Mouse (Mus musculus): ENCODE data around the gene Rbfox3. TPM values are rescaled to one million over a fixed set of nuclear protein-coding genes. Genes with fewer than 3 reads are reported as not detected.

Gene Rbfox3
- polyA plus RNA-seq, 1 experiment from 2014 or later: 0.97 TPM

DNA sequence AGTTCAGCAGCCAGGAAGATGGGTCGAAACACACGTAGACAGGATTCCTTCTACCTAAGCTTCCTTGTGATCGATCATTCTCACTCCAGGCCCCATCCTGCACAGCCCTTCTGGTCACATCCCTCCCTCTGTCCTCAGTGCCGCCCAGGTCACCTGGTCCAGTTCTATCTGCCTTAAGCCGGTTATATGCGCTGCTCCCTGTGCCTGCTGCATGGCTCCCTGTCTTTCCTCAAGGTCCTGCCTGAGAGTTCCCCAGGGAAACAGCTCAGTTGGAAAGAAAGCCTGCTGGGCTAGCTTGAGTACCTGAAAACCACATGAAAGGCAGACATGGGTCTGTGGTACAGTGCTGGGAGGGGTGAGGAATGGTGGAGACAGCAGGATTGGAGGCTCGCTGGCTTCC, 368.5 kb downstream of the Rbfox3 start:
- H3K4me3 ChIP-seq (ENCODE audit: low read depth, low read length): no peak overlapping the region
- TF ChIP-seq CTCF (IDR thresholded peaks at IDR 0.05) (no peak), EP300 (IDR thresholded peaks at IDR 0.05) (no peak)
- WGBS: 58% methylated on average over 7 of the region's 7 CpGs
- no peak overlapping the region for H3K4me2 ChIP-seq (replicated peaks; ENCODE audit: low read depth, low read length)
- no peak for DNase-seq (ENCODE audit: low spot score)
- H3K36me3 ChIP-seq (ENCODE audit: insufficient read depth, low read length): no peaks in the 10 kb centered on the region
- ATAC-seq: no peak
- no peaks in the 10 kb centered on the region for H3K9me3 ChIP-seq (ENCODE audit: low read length)
- no peak overlapping the region for H3K9ac ChIP-seq (replicated peaks; ENCODE audit: low read depth)
- H3K27ac ChIP-seq (ENCODE audit: low read length): no peak overlapping the region
- no peaks in the 10 kb centered on the region for H3K4me1 ChIP-seq (ENCODE audit: insufficient read depth, low read depth, low read length)
- no peaks in the 10 kb centered on the region for H3K27me3 ChIP-seq (replicated peaks; ENCODE audit: insufficient read depth, low read length)

DNA sequence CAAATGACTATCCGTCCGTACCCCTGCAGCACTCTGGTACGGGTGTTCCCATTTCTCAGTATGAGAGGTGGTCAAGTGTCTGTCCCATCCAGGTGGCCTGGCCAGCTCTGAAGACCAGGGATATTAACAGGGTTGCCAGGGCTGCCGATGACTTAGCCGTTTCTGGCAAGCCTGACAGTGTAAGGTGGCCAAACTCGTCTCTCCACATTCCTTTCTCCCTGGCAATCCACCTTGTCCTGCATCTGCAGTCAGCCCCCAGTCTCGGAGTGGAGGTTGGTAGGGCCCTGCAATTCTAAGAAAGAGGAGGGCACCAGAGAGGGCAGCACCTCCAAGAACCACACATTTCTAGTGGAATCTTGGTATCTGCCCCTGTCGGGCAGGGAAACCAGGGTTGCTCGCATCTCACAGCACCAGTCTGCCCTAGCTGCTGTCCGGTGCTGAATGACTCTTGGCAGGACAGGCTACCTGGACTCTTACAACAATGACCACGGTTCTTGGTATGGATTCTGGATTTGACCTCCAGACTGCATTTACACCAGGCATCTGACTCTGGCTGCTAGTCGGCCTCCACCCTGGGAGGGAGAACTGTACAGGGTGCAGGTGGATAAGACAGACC, 370.9 kb downstream of the Rbfox3 start:
- ATAC-seq: peak; percentile 61
- Histone ChIP-seq H3K27ac (ENCODE audit: low read length) (no peak overlapping the region), H3K9me3 (ENCODE audit: low read length) (no peaks in the 10 kb centered on the region), H3K4me2 (replicated peaks; ENCODE audit: low read depth, low read length) (no peak overlapping the region), H3K27me3 (replicated peaks; ENCODE audit: insufficient read depth, low read length) (no peaks in the 10 kb centered on the region), H3K4me3 (ENCODE audit: low read depth, low read length) (no peak overlapping the region), H3K4me1 (ENCODE audit: insufficient read depth, low read depth, low read length) (no peaks in the 10 kb centered on the region), H3K36me3 (ENCODE audit: insufficient read depth, low read length) (no peaks in the 10 kb centered on the region), H3K9ac (replicated peaks; ENCODE audit: low read depth) (no peak overlapping the region)
- WGBS: 36% methylated on average over 12 of the region's 12 CpGs
- DNase-seq (ENCODE audit: low spot score): peak; percentile 37
- TF ChIP-seq EP300 (IDR thresholded peaks at IDR 0.05) (no peak), CTCF (IDR thresholded peaks at IDR 0.05) (no peak)

DNA sequence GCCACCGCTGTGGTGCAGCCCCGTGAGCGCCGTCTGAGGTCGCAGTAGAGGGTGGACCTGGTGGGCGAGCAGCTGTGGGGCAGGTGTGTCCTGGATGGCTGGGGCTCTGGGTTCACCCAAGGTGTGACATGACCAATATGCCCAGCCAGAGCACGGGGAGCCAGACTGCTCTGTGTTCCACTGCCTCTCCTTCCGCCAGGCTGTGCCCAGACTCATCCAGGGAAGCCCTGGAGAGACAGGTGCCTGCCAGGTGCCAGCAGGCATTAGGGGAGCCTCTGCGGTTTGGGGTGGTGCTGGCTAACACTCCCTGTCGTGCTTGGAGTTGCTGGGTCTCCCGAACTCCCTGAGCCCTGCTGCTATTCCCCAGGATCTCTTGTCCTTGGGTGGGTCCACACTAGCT, 373.4 kb downstream of the Rbfox3 start:
- ATAC-seq (no peak), DNase-seq (ENCODE audit: low spot score) (no peak)
- WGBS: 86% methylated on average over 11 of the region's 11 CpGs
- Histone ChIP-seq H3K9me3 (ENCODE audit: low read length) (no peaks in the 10 kb centered on the region), H3K36me3 (ENCODE audit: insufficient read depth, low read length) (no peaks in the 10 kb centered on the region), H3K4me3 (ENCODE audit: low read depth, low read length) (no peak overlapping the region), H3K4me1 (ENCODE audit: insufficient read depth, low read depth, low read length) (no peaks in the 10 kb centered on the region), H3K27me3 (replicated peaks; ENCODE audit: insufficient read depth, low read length) (no peaks in the 10 kb centered on the region), H3K9ac (replicated peaks; ENCODE audit: low read depth) (no peak overlapping the region), H3K27ac (ENCODE audit: low read length) (no peak overlapping the region), H3K4me2 (replicated peaks; ENCODE audit: low read depth, low read length) (no peak overlapping the region)
- TF ChIP-seq CTCF (IDR thresholded peaks at IDR 0.05): no peak
- TF ChIP-seq EP300 (IDR thresholded peaks at IDR 0.05): no peak

DNA sequence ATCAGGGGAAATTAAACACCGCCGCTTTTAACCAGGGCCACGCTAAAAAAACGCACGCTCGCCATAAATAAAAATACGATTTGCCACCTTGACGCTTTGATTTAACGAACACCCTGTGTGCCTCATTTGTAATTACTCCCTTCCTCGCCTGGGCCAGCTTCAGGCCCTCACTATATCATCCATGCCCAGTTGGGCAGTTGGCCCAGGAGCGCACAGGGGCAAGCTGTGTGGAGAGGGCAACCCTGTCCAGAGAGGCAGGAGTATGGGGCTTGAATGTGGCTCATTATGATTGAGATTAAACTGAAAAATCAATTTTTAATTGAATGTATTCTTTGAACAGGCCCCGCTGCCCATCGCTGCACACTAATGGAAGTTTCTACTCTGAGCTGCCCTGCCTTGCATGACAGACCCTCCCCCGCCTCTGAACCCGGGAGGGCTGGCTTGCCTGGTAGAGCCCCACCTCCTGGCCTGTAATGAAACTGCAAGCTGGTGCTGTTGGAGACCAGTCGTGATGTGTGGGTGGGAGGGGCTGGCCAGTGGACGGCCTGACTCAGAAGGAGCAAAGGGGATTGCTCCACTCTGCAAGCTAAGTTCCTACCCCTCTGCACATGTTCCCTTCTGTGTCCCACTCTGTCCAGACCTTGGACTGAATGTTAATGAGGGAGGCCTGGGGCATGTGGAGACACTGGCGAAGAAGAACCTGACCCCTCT, 376.9 kb downstream of the Rbfox3 start:
- no peak for ATAC-seq
- Histone ChIP-seq H3K27ac (ENCODE audit: low read length) (no peak overlapping the region), H3K4me2 (replicated peaks; ENCODE audit: low read depth, low read length) (no peak overlapping the region), H3K27me3 (replicated peaks; ENCODE audit: insufficient read depth, low read length) (no peaks in the 10 kb centered on the region), H3K9me3 (ENCODE audit: low read length) (no peaks in the 10 kb centered on the region), H3K4me3 (ENCODE audit: low read depth, low read length) (no peak overlapping the region), H3K9ac (replicated peaks; ENCODE audit: low read depth) (no peak overlapping the region), H3K36me3 (ENCODE audit: insufficient read depth, low read length) (no peaks in the 10 kb centered on the region), H3K4me1 (ENCODE audit: insufficient read depth, low read depth, low read length) (no peaks in the 10 kb centered on the region)
- WGBS: 40% methylated on average over 18 of the region's 18 CpGs
- TF ChIP-seq CTCF (IDR thresholded peaks at IDR 0.05) (peak; percentile 67), EP300 (IDR thresholded peaks at IDR 0.05) (no peak)
- DNase-seq (ENCODE audit: low spot score): peak; percentile 47

DNA sequence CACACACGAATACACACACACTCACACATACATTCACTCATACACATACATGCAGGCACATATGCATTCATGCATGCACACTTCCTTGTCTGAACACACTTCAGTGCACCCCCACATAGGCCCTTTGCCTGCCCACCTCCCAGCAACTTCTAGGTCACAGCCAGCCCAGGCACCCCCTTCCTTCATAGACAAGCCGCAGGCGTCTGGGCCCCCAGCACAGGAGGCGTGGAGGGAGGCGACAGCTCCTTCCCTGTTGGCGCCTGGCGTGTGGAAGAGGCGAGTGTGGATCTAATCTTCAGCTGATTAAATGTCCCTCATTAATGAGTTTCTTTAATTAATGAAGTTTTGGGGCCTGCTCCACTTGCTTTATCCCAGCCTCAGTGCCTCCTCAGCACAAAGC, 381.1 kb downstream of the Rbfox3 start:
- Histone ChIP-seq H3K36me3 (ENCODE audit: insufficient read depth, low read length) (no peaks in the 10 kb centered on the region), H3K27me3 (replicated peaks; ENCODE audit: insufficient read depth, low read length) (no peaks in the 10 kb centered on the region), H3K27ac (ENCODE audit: low read length) (no peak overlapping the region), H3K9me3 (ENCODE audit: low read length) (no peaks in the 10 kb centered on the region), H3K4me1 (ENCODE audit: insufficient read depth, low read depth, low read length) (no peaks in the 10 kb centered on the region), H3K9ac (replicated peaks; ENCODE audit: low read depth) (no peak overlapping the region), H3K4me3 (ENCODE audit: low read depth, low read length) (no peak overlapping the region), H3K4me2 (replicated peaks; ENCODE audit: low read depth, low read length) (no peak overlapping the region)
- no peak for DNase-seq (ENCODE audit: low spot score)
- ATAC-seq: no peak
- no peak for TF ChIP-seq EP300 (IDR thresholded peaks at IDR 0.05)
- no peak for TF ChIP-seq CTCF (IDR thresholded peaks at IDR 0.05)
- WGBS: 72% methylated on average over 8 of the region's 8 CpGs

DNA sequence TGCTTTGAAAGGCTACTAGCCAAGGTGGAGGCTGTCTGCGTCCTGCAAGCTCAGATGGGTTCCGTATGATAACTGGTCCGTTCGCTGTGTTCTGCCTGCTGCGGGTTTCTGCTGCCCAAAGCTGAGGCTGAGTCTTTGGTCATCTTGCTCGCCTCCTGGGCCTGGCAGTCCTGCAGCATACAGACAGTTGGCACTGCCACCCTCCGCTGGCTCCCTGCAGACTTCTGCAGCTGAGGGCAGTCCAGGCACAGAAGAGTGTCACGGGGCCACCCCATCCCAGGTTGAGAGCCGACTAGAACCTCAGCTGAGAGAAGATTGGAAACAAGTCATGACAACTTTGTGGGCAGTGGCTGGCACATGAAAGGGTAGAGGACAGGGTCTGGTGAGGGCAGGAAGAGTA, 382.6 kb downstream of the Rbfox3 start:
- Histone ChIP-seq H3K4me3 (ENCODE audit: low read depth, low read length) (no peak overlapping the region), H3K4me1 (ENCODE audit: insufficient read depth, low read depth, low read length) (no peaks in the 10 kb centered on the region), H3K9me3 (ENCODE audit: low read length) (no peaks in the 10 kb centered on the region), H3K27ac (ENCODE audit: low read length) (no peak overlapping the region), H3K9ac (replicated peaks; ENCODE audit: low read depth) (no peak overlapping the region), H3K4me2 (replicated peaks; ENCODE audit: low read depth, low read length) (no peak overlapping the region), H3K27me3 (replicated peaks; ENCODE audit: insufficient read depth, low read length) (no peaks in the 10 kb centered on the region), H3K36me3 (ENCODE audit: insufficient read depth, low read length) (no peaks in the 10 kb centered on the region)
- DNase-seq (ENCODE audit: low spot score) (no peak), ATAC-seq (no peak)
- no peak for TF ChIP-seq CTCF (IDR thresholded peaks at IDR 0.05)
- no peak for TF ChIP-seq EP300 (IDR thresholded peaks at IDR 0.05)
- WGBS: 86% methylated on average over 9 of the region's 9 CpGs

All from lung, postnatal 0 days (tissue).